Mouse (Mus musculus) c-Kit-positive CD71-positive TER-119-negative erythroid progenitor cells, embryonic 14.5 days (primary cell): ENCODE results near the gene Frmpd3.

Source experiments
- DNase-seq: peaks from one replicate; pipeline ENCODE4 v3.0.0-alpha.2; 2013; ENCODE audit warnings: low read depth

Frmpd3 gene

DNA sequence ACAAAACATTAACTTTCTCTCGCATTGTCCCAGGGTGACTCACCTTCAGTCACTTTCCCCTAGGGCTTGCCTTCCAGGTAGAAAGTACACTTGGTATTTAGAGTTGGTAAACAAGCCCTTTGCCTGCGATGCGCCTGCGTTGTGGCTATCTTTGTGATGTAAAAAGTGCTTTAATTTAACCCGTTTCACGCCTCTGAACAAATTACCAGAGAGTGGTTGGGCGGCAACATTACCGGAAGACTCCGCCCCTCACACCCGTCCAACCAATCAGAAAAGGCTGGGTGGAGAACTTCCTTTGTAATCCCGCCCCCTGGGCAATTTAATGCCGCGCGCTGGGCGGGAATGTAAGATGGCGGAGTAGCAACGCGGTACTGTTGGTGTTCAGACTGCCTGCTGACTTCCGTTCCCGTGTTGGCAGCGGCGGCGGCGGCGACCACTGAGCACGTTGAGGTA is 114.2 kb downstream of the Frmpd3 start, which contains the start of gene Prps1:
Gene Prps1 (plus strand): TSS at position 335 of the 453 bp plus-strand sequence.
- peak; percentile 83 for DNase-seq

DNA sequence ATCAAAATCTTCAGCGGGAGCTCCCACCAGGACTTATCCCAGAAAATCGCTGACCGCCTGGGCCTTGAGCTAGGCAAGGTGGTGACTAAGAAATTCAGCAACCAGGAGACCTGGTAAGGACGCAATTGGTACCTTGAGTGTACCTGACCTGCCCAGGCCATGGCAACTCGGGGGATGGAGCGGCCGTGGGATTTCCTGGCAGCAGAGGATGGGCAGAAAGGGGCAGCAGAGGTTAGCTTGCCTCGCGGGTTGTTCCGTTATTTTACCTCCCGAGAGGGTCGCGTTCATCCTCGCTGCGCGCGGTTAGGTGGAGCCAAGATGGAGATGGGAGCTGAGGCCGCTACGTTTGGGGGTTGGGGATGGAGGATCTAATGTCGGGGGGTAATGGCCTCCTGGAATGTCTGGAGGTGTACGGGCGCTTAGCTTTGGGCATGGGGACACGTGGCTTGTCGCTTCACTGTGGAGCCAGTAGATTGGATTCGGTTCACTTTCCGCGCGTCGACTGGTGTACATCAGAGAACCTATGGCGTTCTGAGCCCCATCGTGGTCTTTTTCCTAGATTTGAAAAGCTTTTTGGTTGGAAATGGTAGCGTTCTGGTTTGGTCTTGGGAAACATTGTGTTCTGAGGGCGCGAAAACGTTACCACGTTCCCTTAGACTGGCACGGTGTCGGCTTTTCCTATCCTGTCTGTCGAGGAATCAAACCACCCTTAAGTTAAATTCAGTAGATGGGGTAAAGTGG is 114.9 kb downstream of the Frmpd3 start:
- DNase-seq, result no peak

DNA sequence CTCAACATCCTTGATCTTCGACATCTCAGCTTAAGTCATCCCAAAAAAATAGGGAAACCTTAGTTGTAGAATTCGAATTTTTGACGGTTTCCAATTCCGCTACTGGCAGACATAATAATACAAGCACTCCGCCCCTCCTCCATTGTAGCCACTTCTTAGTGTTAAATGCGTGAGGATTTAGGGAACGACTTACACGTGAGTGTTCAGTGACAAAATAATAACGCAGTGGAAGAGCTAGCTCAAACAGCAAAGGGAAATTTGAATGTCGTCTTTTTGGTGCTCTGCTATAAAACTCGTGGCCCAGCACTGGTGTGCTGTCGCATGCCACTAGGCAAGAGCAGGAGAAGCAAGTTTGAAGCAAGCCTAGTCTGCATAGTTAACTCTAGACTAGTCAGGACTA is 115.4 kb downstream of the Frmpd3 start:
- no peak for DNase-seq

DNA sequence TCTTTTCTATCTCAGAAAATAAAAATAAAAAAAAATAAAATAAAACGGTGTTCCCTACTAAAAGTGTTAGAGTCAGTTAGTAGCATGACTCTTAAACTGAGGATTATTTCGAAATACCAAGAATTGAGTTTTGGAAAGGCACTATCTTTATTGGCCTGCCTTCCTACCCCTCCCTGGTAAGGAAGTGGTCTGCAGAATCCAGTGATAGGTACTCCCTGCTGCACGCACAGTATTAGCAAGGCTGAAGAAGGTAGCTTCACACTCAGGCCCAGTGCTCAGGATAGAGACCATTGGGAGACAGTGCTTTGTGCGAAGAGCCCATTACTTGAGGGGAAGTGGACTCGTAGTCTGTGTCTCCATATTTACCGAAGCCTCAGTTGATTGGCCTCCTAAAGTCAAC is 136.2 kb downstream of the Frmpd3 start:
- no peak for DNase-seq

DNA sequence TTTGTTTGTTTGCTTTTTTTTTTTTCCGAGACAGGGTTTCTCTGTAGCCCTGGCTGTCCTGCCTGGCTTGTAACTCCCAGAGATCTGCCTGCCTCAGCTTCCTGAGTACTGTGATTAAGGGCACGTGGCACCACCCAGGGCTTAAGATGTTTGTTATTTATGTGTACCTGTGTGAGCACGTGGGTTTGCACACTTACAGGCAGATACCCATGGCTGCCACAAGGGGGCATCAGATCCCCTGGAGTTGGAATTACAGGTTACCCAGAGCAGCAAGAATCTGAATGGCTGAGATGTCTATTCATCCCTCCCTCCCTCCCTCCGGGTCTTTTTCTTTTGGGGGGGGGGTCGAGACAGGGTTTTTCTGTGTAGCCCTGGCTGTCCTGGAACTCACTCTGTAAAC is 137.1 kb downstream of the Frmpd3 start:
- no peak for DNase-seq
